Mouse (Mus musculus) right cerebral cortex, adult 18-20 months (tissue): ENCODE measurements around the gene Ndufa7.
"Not testable (repeated sequence)": the region's sequence is repeated elsewhere in the genome, so short reads cannot be mapped to it uniquely, and the experiment has no call there.

Experiments used
- DNase-seq: peaks from one replicate; pipeline ENCODE4 v3.0.0; 2022; ENCODE audit warnings: mixed read lengths

Gene Ndufa7

GRCm38 (mm10) chr17:33887802-33888201, 63.4 kb downstream of the Ndufa7 start:
- DNase-seq = not testable (repeated sequence)
